Mouse (Mus musculus): Measurements from ENCODE around the gene Lrrc23. TPM values are rescaled to one million over a fixed set of nuclear protein-coding genes. Genes with fewer than 3 reads are reported as not detected.
"Not testable (repeated sequence)": the region's sequence is repeated elsewhere in the genome, so short reads cannot be mapped to it uniquely, and the experiment has no call there.

Lrrc23 gene
- polyA plus RNA-seq, 1 experiment from 2014 or later, result 0.38 TPM

DNA sequence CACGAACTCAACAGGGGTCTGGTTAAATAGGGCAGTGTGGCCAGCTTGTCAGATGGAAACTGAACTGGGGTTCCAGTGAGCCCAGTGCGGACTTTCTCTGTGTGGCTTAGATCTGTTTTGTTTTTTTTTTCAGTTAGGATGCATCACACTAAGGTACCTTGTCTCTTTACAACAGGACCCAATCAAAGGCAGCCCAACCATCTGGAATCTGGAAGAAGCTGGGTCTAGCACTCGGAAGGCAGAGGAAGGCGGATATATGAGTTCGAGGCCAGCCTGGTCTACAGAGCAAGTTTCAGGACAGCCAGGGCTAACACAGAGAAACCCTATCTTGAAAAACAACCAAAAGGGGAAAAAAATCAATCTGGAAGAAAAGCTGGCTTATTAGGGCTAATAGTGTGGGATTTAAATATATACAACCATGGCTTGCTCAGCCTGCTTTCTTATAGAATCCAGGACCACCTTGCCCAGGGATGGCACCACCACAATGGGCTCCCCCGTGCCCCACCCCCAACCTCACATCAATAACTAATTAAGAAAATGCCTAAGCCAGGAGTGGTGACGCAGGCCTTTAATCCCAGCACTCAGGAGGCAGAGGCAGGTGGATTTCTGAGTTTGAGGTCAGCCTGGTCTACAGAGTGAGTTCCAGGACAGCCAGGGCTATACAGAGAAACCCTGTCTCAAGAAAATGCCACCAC lies 27.1 kb upstream of the Lrrc23 start:
- no peak for ATAC-seq (ENCODE audit: insufficient number of reproducible peaks, insufficient read depth, low FRiP score, low TSS enrichment, low read depth)
- WGBS, result 72% methylated on average over 7 of the region's 7 CpGs
- H3K4me3 ChIP-seq (replicated peaks), result peak overlapping the region; percentile 39; the same call in 1 of the 2 replicates
- H3K4me2 ChIP-seq, result peak overlapping the region; percentile 62
- H3K4me1 ChIP-seq (replicated peaks), result peaks cover 44% of the 10 kb centered on the region
- H3K27ac ChIP-seq, result peak overlapping the region; percentile 87
- peaks cover 16% of the 10 kb centered on the region for H3K36me3 ChIP-seq
- H3K9me3 ChIP-seq, result no peaks in the 10 kb centered on the region; the same call in 1 of the 2 replicates
- no peaks in the 10 kb centered on the region for H3K27me3 ChIP-seq
- no peak overlapping the region; the same call in 1 of the 2 replicates for H3K9ac ChIP-seq (replicated peaks)

DNA sequence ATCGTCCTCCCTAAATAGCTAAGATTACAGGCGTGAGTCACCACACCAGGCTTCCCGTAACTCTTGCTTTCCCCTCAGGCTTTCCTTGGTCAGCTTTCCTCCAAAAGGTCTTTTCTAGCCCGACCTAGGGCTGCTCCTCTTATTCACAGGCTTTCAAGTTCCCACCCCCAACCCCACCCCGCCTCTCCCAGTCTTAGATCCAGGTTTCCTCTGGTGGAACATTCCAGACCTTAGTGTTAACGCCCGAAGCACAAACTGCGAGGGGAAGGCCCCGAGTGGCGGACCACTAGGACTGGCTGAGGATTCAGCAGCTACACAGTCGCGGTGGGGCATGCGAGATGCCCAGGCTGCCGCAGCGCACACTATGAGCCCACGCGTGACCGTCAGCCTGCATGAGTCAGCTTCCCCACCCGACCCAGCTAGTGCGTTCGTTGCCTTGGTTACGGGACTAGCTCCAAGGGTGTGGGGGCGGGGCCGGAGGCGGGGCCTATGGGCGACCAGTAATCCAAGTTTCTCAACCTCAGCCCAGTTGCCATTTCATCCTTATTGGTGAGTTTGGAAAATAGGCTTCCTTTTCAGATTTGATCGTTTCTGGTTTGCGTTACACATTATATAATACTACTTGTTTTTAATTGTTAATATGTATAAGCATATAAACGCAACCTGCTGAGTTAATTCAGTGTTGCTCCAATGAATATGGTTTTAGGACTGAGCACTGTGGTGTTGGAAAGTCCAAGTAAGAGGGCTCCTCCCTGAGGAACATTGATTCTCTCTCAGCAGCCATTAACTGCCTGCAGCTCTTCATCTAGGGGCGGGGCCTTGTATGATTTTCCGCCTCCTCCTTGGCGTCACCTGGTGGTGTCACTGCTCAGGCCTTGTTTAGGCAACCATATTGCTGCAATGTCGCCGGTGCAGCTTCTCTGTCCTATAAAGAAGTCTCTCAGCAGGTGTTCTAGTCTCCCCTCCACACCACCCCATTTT lies 26.1 kb upstream of the Lrrc23 start:
- H3K27me3 ChIP-seq, result no peaks in the 10 kb centered on the region
- peaks cover 44% of the 10 kb centered on the region for H3K4me1 ChIP-seq (replicated peaks)
- H3K4me2 ChIP-seq, result peak overlapping the region; percentile 62
- H3K36me3 ChIP-seq, result peaks cover 7% of the 10 kb centered on the region
- 1% methylated on average over 34 of the region's 34 CpGs for WGBS
- peak overlapping the region; percentile 14 for H3K9ac ChIP-seq (replicated peaks)
- H3K4me3 ChIP-seq (replicated peaks), result peak overlapping the region; percentile 39
- peak; percentile 60 for ATAC-seq (ENCODE audit: insufficient number of reproducible peaks, insufficient read depth, low FRiP score, low TSS enrichment, low read depth)
- H3K9me3 ChIP-seq, result no peaks in the 10 kb centered on the region; the same call in 1 of the 2 replicates
- H3K27ac ChIP-seq, result peak overlapping the region; percentile 87

DNA sequence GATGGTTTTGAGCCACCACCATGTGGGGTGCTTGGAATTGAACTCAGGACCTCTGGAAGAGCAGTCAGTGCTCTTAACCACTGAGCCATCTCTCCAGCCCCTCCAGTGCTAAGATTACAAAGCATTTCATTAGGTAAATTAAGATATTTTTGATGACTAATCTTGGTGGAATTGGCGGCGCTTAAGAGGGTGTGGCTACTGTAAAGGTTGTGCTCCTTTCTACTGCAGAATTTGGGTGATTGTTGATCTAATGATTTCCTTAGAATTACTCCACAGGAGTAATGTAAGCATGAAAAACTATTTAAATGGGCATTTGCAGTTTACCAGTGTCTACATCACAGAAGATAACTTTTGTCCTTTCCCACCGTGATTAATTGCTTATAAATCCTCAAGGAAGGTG lies 24.8 kb upstream of the Lrrc23 start:
- peaks cover 31% of the 10 kb centered on the region for H3K4me1 ChIP-seq (replicated peaks)
- ATAC-seq (ENCODE audit: insufficient number of reproducible peaks, insufficient read depth, low FRiP score, low TSS enrichment, low read depth), result no peak
- WGBS, result 92% methylated on average over 3 of the region's 3 CpGs
- no peaks in the 10 kb centered on the region for H3K36me3 ChIP-seq
- H3K4me3 ChIP-seq (replicated peaks), result no peak overlapping the region
- H3K9me3 ChIP-seq, result no peaks in the 10 kb centered on the region; the same call in 1 of the 2 replicates
- no peaks in the 10 kb centered on the region for H3K27me3 ChIP-seq
- H3K9ac ChIP-seq (replicated peaks), result no peak overlapping the region
- no peak overlapping the region for H3K27ac ChIP-seq
- H3K4me2 ChIP-seq, result no peak overlapping the region

DNA sequence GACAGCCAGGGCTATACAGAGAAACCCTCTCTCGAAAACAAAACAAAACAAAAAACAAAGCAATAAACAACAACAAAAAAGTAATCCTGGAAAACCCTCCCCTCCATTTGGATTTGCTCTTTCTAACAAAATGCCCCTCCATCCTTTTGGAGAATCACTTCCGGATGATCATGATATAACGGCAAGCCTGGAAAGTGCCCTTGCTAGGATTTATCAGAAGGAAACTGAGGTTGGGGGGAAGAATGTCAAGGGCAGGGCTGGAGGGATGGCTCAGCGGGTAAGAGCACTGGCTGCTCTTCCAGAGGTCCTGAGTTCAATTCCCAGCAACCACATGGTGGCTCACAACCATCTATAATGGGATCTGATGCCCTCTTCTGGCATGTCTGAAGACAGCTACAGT lies 24.2 kb upstream of the Lrrc23 start:
- H3K4me3 ChIP-seq (replicated peaks); ATAC-seq (ENCODE audit: insufficient number of reproducible peaks, insufficient read depth, low FRiP score, low TSS enrichment, low read depth); H3K27me3 ChIP-seq; H3K9me3 ChIP-seq; H3K27ac ChIP-seq; H3K9ac ChIP-seq (replicated peaks); H3K36me3 ChIP-seq; H3K4me2 ChIP-seq: not testable (repeated sequence)
- H3K4me1 ChIP-seq (replicated peaks), result peaks cover 26% of the 10 kb centered on the region
- WGBS, result 92% methylated on average over 4 of the region's 4 CpGs

DNA sequence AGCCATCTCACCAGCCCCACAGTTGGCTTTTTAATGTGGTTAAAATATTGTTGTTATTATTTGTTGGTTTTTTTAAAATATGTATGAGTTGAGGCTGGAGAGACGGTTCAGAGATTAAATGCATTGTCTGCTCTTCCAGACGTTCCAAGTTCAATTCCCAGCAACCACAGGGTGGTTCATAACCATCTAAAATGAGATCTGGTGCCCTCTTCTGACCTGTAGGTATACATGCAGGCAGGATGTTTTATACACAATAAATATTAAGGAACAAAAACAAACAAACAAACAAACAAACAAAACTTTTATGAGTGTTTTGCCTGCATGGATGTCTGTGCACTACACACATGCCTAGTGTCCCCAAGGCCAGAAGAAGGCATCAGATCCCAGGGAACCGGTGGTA lies 23.5 kb upstream of the Lrrc23 start:
- Histone ChIP-seq H3K4me3 (replicated peaks) (no peak overlapping the region), H3K36me3 (no peaks in the 10 kb centered on the region), H3K9ac (replicated peaks) (no peak overlapping the region), H3K4me2 (no peak overlapping the region), H3K27me3 (no peaks in the 10 kb centered on the region), H3K4me1 (replicated peaks) (peaks cover 20% of the 10 kb centered on the region), H3K9me3 (no peaks in the 10 kb centered on the region; the same call in 1 of the 2 replicates), H3K27ac (no peak overlapping the region)
- 81% methylated on average over 3 of the region's 3 CpGs for WGBS
- ATAC-seq (ENCODE audit: insufficient number of reproducible peaks, insufficient read depth, low FRiP score, low TSS enrichment, low read depth), result no peak

DNA sequence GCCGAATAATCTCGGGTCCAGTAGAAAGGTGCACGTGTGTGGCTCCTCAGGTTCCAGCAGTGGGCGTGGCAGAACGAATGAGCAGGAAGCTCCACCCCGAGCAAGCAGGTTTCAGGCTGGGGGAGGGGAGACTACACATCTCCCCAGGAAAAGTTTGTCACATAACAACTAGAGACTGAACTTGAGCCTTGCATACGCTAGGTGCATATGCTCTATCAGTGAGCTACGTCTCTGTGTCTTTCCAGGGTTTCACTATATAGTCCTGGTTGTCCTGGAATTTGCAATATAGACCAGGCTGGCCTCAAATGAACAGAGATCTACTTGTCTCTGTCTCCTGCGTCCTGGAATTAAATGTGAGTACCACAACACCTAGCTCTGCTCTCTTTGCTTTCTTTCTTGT lies 22.9 kb upstream of the Lrrc23 start:
- not testable (repeated sequence) for H3K27me3 ChIP-seq; H3K9me3 ChIP-seq; ATAC-seq (ENCODE audit: insufficient number of reproducible peaks, insufficient read depth, low FRiP score, low TSS enrichment, low read depth); H3K4me3 ChIP-seq (replicated peaks); H3K9ac ChIP-seq (replicated peaks); H3K27ac ChIP-seq; H3K36me3 ChIP-seq
- WGBS, result 18% methylated on average over 6 of the region's 9 CpGs
- Histone ChIP-seq H3K4me2 (peak overlapping the region; percentile 34), H3K4me1 (replicated peaks) (peaks cover 13% of the 10 kb centered on the region)

DNA sequence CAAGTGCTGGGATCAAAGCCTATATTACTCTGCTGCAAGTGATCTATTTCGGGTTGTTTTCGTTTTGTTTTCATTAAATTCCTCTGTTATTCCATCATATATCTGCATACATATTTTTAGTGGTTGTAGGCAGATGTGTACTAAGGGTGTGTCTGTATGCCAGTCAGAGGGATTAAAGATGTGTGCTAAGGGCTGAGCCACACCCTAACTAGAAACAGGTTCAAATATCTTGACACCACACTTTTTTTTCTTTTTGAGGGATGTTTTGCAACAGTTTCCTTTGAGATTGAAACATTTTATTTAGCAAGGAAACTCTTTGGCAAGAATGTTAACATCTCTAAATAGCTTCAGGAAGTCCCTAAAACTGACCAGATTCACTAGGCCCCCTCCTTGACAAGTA lies 16.7 kb upstream of the Lrrc23 start:
- Histone ChIP-seq H3K36me3 (no peaks in the 10 kb centered on the region), H3K27me3 (no peaks in the 10 kb centered on the region), H3K9ac (replicated peaks) (no peak overlapping the region), H3K9me3 (no peaks in the 10 kb centered on the region), H3K4me3 (replicated peaks) (no peak overlapping the region), H3K4me2 (no peak overlapping the region), H3K27ac (no peak overlapping the region), H3K4me1 (replicated peaks) (no peaks in the 10 kb centered on the region)
- WGBS, result 89% methylated on average over 2 of the region's 2 CpGs
- ATAC-seq (ENCODE audit: insufficient number of reproducible peaks, insufficient read depth, low FRiP score, low TSS enrichment, low read depth), result no peak

DNA sequence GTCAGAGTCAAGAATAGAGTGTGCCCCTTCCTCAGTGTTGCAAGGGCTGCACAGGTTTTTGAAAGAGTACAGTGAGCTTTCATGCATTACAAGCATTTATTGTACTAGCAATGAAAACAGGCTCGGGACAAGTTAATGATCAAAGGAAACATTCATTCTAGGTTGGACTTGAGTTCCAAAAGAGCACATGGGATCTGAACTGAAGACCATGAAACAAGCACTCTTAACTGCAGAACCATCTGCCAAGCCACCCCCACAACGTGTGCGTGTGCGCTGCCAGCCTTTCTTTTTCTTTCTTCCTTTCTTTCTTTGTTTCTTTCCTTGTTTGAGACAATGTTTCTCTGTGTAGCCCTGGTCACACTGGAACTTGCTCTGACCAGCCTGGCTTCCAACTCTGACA lies 16.3 kb upstream of the Lrrc23 start:
- H3K36me3 ChIP-seq, result no peaks in the 10 kb centered on the region
- H3K9me3 ChIP-seq, result no peaks in the 10 kb centered on the region
- H3K4me1 ChIP-seq (replicated peaks), result no peaks in the 10 kb centered on the region
- no peak overlapping the region for H3K27ac ChIP-seq
- no peak overlapping the region for H3K9ac ChIP-seq (replicated peaks)
- no peaks in the 10 kb centered on the region for H3K27me3 ChIP-seq
- no peak overlapping the region for H3K4me2 ChIP-seq
- WGBS, result 81% methylated on average over 4 of the region's 4 CpGs
- ATAC-seq (ENCODE audit: insufficient number of reproducible peaks, insufficient read depth, low FRiP score, low TSS enrichment, low read depth), result no peak
- no peak overlapping the region for H3K4me3 ChIP-seq (replicated peaks)

DNA sequence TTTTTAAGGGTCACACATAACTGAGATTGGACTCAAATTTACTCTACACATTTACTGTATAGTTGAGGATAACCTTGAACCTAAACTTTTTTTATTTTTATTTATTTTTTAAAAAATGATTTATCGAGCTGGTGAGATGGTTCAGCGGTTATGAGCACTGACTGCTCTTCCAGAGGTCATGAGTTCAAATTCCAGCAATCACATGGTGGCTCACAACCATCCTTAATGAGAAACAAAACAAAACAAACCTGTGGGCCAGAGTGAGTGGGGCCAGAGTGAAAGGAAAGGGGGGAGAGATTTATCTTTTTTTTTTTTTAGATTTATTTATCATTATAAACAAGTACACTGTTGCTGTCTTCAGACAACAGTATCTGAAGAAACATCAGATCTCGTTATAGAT lies 12.4 kb upstream of the Lrrc23 start:
- Histone ChIP-seq H3K9ac (replicated peaks) (no peak overlapping the region), H3K4me1 (replicated peaks) (no peaks in the 10 kb centered on the region), H3K27ac (no peak overlapping the region), H3K4me2 (no peak overlapping the region), H3K9me3 (no peaks in the 10 kb centered on the region), H3K36me3 (no peaks in the 10 kb centered on the region), H3K4me3 (replicated peaks) (no peak overlapping the region), H3K27me3 (no peaks in the 10 kb centered on the region)
- ATAC-seq (ENCODE audit: insufficient number of reproducible peaks, insufficient read depth, low FRiP score, low TSS enrichment, low read depth), result no peak
- 88% methylated on average over 3 of the region's 3 CpGs for WGBS

DNA sequence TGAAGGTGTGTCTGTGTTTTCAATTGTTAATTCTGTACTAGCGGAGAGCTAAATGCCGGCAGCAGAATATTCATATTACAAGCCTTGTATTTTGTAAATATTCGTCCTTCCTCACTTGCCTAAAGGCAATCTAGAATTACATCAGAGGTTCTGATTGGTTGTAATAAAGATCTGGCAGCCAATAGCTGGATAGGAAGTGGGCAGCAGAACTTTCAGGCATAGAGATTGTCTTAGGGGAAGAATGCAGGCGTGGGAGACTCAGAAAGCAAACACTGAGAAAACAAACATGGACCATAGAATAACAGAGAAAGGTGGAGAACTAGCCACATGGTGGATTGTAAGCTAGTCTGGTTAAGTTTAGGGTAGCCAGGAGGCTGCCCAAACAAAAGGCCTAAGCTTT lies 10.6 kb upstream of the Lrrc23 start:
- Histone ChIP-seq H3K4me3 (replicated peaks) (no peak overlapping the region), H3K9ac (replicated peaks) (no peak overlapping the region), H3K4me2 (no peak overlapping the region), H3K27ac (no peak overlapping the region), H3K27me3 (no peaks in the 10 kb centered on the region), H3K9me3 (no peaks in the 10 kb centered on the region), H3K36me3 (no peaks in the 10 kb centered on the region), H3K4me1 (replicated peaks) (no peaks in the 10 kb centered on the region)
- WGBS, result 68% methylated on average over 4 of the region's 4 CpGs
- no peak for ATAC-seq (ENCODE audit: insufficient number of reproducible peaks, insufficient read depth, low FRiP score, low TSS enrichment, low read depth)

DNA sequence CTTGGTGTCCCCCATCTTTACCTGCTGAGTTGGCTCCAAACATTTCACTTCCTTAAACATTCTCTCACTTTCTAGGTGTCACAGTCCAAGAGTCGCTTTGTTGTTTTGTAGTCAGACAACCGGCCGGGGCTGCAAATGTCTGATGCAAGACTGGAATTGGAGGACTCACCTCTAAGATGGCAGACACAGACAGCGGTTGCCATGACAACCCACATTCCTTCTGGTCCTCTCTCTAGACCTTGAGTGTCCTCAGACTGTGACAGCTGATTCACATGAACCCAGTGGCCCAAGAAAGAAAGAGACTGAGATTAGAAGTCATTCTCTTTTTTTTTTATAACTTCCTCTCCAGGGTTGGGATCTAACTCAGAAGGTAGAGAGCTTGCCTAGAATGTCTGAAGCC lies 10.0 kb upstream of the Lrrc23 start:
- no peaks in the 10 kb centered on the region for H3K27me3 ChIP-seq
- no peaks in the 10 kb centered on the region for H3K9me3 ChIP-seq
- no peaks in the 10 kb centered on the region for H3K4me1 ChIP-seq (replicated peaks)
- no peak overlapping the region for H3K27ac ChIP-seq
- no peak for ATAC-seq (ENCODE audit: insufficient number of reproducible peaks, insufficient read depth, low FRiP score, low TSS enrichment, low read depth)
- H3K4me2 ChIP-seq, result no peak overlapping the region
- no peak overlapping the region for H3K4me3 ChIP-seq (replicated peaks)
- 94% methylated on average over 4 of the region's 4 CpGs for WGBS
- H3K9ac ChIP-seq (replicated peaks), result no peak overlapping the region
- no peaks in the 10 kb centered on the region for H3K36me3 ChIP-seq
